Mouse (Mus musculus): Measurements from ENCODE around the gene Evi5. TPM values are rescaled to one million over a fixed set of nuclear protein-coding genes. Genes with fewer than 3 reads are reported as not detected.

Gene Evi5
- polyA plus RNA-seq, 1 experiment = 37.2 TPM

GRCm38 (mm10) chr5:107793258-107793657 is 81.6 kb downstream of the Evi5 start:
- TF ChIP-seq CTCF (IDR thresholded peaks at IDR 0.05; ENCODE audit: borderline replicate concordance, insufficient read depth, low read depth, low read length) (no peak), POLR2A (IDR thresholded peaks at IDR 0.05; ENCODE audit: borderline replicate concordance, insufficient read depth, low read length) (no peak)

GRCm38 (mm10) chr5:107792516-107792915 is 82.4 kb downstream of the Evi5 start:
- WGBS = 96% methylated on average over 3 of the region's 3 CpGs
- TF ChIP-seq CTCF (IDR thresholded peaks at IDR 0.05; ENCODE audit: borderline replicate concordance, insufficient read depth, low read depth, low read length) (no peak), POLR2A (IDR thresholded peaks at IDR 0.05; ENCODE audit: borderline replicate concordance, insufficient read depth, low read length) (no peak)
- no peak overlapping the region for H3K4me3 ChIP-seq (replicated peaks; ENCODE audit: insufficient read depth, low read depth, low read length)
- no peaks in the 10 kb centered on the region for H3K27me3 ChIP-seq (ENCODE audit: control insufficient read depth, insufficient read depth, low read length)
- H3K4me1 ChIP-seq (ENCODE audit: control insufficient read depth, insufficient read depth, low read length) = no peaks in the 10 kb centered on the region
- no peak for DNase-seq
- H3K27ac ChIP-seq (ENCODE audit: insufficient read depth, low read length) = no peak overlapping the region

More at GRCm38 (mm10) chr5:107793258-107793657, 81.6 kb downstream of the Evi5 start:
- Histone ChIP-seq H3K27me3 (ENCODE audit: control insufficient read depth, insufficient read depth, low read length) (no peaks in the 10 kb centered on the region), H3K27ac (ENCODE audit: insufficient read depth, low read length) (no peak overlapping the region), H3K4me1 (ENCODE audit: control insufficient read depth, insufficient read depth, low read length) (no peaks in the 10 kb centered on the region), H3K4me3 (replicated peaks; ENCODE audit: insufficient read depth, low read depth, low read length) (no peak overlapping the region)
- DNase-seq = no peak
- 32% methylated on average over 3 of the region's 3 CpGs for WGBS

- no peak overlapping the region for H3K27ac ChIP-seq (ENCODE audit: insufficient read depth, low read length)
- H3K27me3 ChIP-seq (ENCODE audit: control insufficient read depth, insufficient read depth, low read length) = no peaks in the 10 kb centered on the region
- H3K4me3 ChIP-seq (replicated peaks; ENCODE audit: insufficient read depth, low read depth, low read length) = no peak overlapping the region
- H3K4me1 ChIP-seq (ENCODE audit: control insufficient read depth, insufficient read depth, low read length) = no peaks in the 10 kb centered on the region
- DNase-seq = no peak
- 94% methylated on average over 2 of the region's 2 CpGs for WGBS
- TF ChIP-seq CTCF (IDR thresholded peaks at IDR 0.05; ENCODE audit: borderline replicate concordance, insufficient read depth, low read depth, low read length) = no peak
- no peak for TF ChIP-seq POLR2A (IDR thresholded peaks at IDR 0.05; ENCODE audit: borderline replicate concordance, insufficient read depth, low read length)
These were observed 82.9 kb downstream of the Evi5 start for GRCm38 (mm10) chr5:107791966-107792365.

GRCm38 (mm10) chr5:107789492-107789891 is 85.4 kb downstream of the Evi5 start:
- Histone ChIP-seq H3K27me3 (ENCODE audit: control insufficient read depth, insufficient read depth, low read length) (no peaks in the 10 kb centered on the region), H3K27ac (ENCODE audit: insufficient read depth, low read length) (no peak overlapping the region), H3K4me3 (replicated peaks; ENCODE audit: insufficient read depth, low read depth, low read length) (no peak overlapping the region), H3K4me1 (ENCODE audit: control insufficient read depth, insufficient read depth, low read length) (no peaks in the 10 kb centered on the region)
- WGBS = 71% methylated on average over 5 of the region's 5 CpGs
- DNase-seq = no peak
- TF ChIP-seq POLR2A (IDR thresholded peaks at IDR 0.05; ENCODE audit: borderline replicate concordance, insufficient read depth, low read length) = no peak
- peak; percentile 52; the same call in 1 of the 2 replicates for TF ChIP-seq CTCF (IDR thresholded peaks at IDR 0.05; ENCODE audit: borderline replicate concordance, insufficient read depth, low read depth, low read length)

GRCm38 (mm10) chr5:107787682-107788443 is 87.0 kb downstream of the Evi5 start:
- no peak for DNase-seq
- Histone ChIP-seq H3K27me3 (ENCODE audit: control insufficient read depth, insufficient read depth, low read length) (no peaks in the 10 kb centered on the region), H3K27ac (ENCODE audit: insufficient read depth, low read length) (no peak overlapping the region), H3K4me1 (ENCODE audit: control insufficient read depth, insufficient read depth, low read length) (no peaks in the 10 kb centered on the region), H3K4me3 (replicated peaks; ENCODE audit: insufficient read depth, low read depth, low read length) (no peak overlapping the region)
- TF ChIP-seq POLR2A (IDR thresholded peaks at IDR 0.05; ENCODE audit: borderline replicate concordance, insufficient read depth, low read length) = no peak
- TF ChIP-seq CTCF (IDR thresholded peaks at IDR 0.05; ENCODE audit: borderline replicate concordance, insufficient read depth, low read depth, low read length) = no peak
- 85% methylated on average over 6 of the region's 7 CpGs for WGBS

- DNase-seq = no peak
- Histone ChIP-seq H3K27ac (ENCODE audit: insufficient read depth, low read length) (no peak overlapping the region), H3K4me3 (replicated peaks; ENCODE audit: insufficient read depth, low read depth, low read length) (no peak overlapping the region), H3K4me1 (ENCODE audit: control insufficient read depth, insufficient read depth, low read length) (no peaks in the 10 kb centered on the region), H3K27me3 (ENCODE audit: control insufficient read depth, insufficient read depth, low read length) (no peaks in the 10 kb centered on the region)
- TF ChIP-seq POLR2A (IDR thresholded peaks at IDR 0.05; ENCODE audit: borderline replicate concordance, insufficient read depth, low read length) = no peak
- TF ChIP-seq CTCF (IDR thresholded peaks at IDR 0.05; ENCODE audit: borderline replicate concordance, insufficient read depth, low read depth, low read length) = no peak
- 96% methylated on average over 1 of the region's 1 CpGs for WGBS
These were observed 92.5 kb downstream of the Evi5 start for GRCm38 (mm10) chr5:107782360-107782759.

GRCm38 (mm10) chr5:107778763-107779162 is 96.1 kb downstream of the Evi5 start:
- H3K27me3 ChIP-seq (ENCODE audit: control insufficient read depth, insufficient read depth, low read length) = no peaks in the 10 kb centered on the region
- 89% methylated on average over 3 of the region's 3 CpGs for WGBS
- H3K27ac ChIP-seq (ENCODE audit: insufficient read depth, low read length) = no peak overlapping the region
- no peak for DNase-seq
- no peak overlapping the region for H3K4me3 ChIP-seq (replicated peaks; ENCODE audit: insufficient read depth, low read depth, low read length)
- no peaks in the 10 kb centered on the region for H3K4me1 ChIP-seq (ENCODE audit: control insufficient read depth, insufficient read depth, low read length)
- TF ChIP-seq CTCF (IDR thresholded peaks at IDR 0.05; ENCODE audit: borderline replicate concordance, insufficient read depth, low read depth, low read length) = no peak
- TF ChIP-seq POLR2A (IDR thresholded peaks at IDR 0.05; ENCODE audit: borderline replicate concordance, insufficient read depth, low read length) = no peak

GRCm38 (mm10) chr5:107777545-107777830 is 97.4 kb downstream of the Evi5 start:
- Histone ChIP-seq H3K4me1 (ENCODE audit: control insufficient read depth, insufficient read depth, low read length) (no peaks in the 10 kb centered on the region), H3K4me3 (replicated peaks; ENCODE audit: insufficient read depth, low read depth, low read length) (no peak overlapping the region), H3K27me3 (ENCODE audit: control insufficient read depth, insufficient read depth, low read length) (no peaks in the 10 kb centered on the region), H3K27ac (ENCODE audit: insufficient read depth, low read length) (no peak overlapping the region)
- 98% methylated on average over 1 of the region's 1 CpGs for WGBS
- DNase-seq = no peak
- TF ChIP-seq POLR2A (IDR thresholded peaks at IDR 0.05; ENCODE audit: borderline replicate concordance, insufficient read depth, low read length) = no peak
- no peak for TF ChIP-seq CTCF (IDR thresholded peaks at IDR 0.05; ENCODE audit: borderline replicate concordance, insufficient read depth, low read depth, low read length)
